Mouse (Mus musculus): ENCODE results near the gene Cox8a. TPM values are rescaled to one million over a fixed set of nuclear protein-coding genes. Genes with fewer than 3 reads are reported as not detected.
A peak's percentile ranks its signal among the peaks of the same experiment; 100 is the strongest.

Cox8a gene
- polyA plus RNA-seq, 1 experiment from 2014 or later, result 1,144 TPM

- H3K9ac ChIP-seq (replicated peaks; ENCODE audit: low read depth, low read length), result no peak overlapping the region
- ATAC-seq (ENCODE audit: insufficient number of reproducible peaks, insufficient read depth, low FRiP score, low read depth), result no peak
- peaks cover 25% of the 10 kb centered on the region for H3K36me3 ChIP-seq (ENCODE audit: control insufficient read depth, insufficient read depth, low read length)
- no peaks in the 10 kb centered on the region for H3K27me3 ChIP-seq (ENCODE audit: control insufficient read depth, insufficient read depth, low read length)
- H3K4me1 ChIP-seq (ENCODE audit: control insufficient read depth, insufficient read depth, low read length), result peaks cover 19% of the 10 kb centered on the region
- WGBS, result 94% methylated on average over 3 of the region's 3 CpGs
- H3K4me3 ChIP-seq (ENCODE audit: low read depth, low read length), result no peak overlapping the region
- H3K4me2 ChIP-seq (replicated peaks; ENCODE audit: low read depth, low read length), result no peak overlapping the region
- no peak overlapping the region for H3K27ac ChIP-seq (ENCODE audit: low read length)
- H3K9me3 ChIP-seq (ENCODE audit: control insufficient read depth, low read depth, low read length), result no peaks in the 10 kb centered on the region
These were observed 4.4 kb downstream of the Cox8a start for GRCm38 (mm10) chr19:7213010-7213409.

- Histone ChIP-seq H3K4me3 (ENCODE audit: low read depth, low read length) (no peak overlapping the region), H3K4me2 (replicated peaks; ENCODE audit: low read depth, low read length) (no peak overlapping the region), H3K27me3 (ENCODE audit: control insufficient read depth, insufficient read depth, low read length) (no peaks in the 10 kb centered on the region), H3K36me3 (ENCODE audit: control insufficient read depth, insufficient read depth, low read length) (peaks cover 25% of the 10 kb centered on the region), H3K9ac (replicated peaks; ENCODE audit: low read depth, low read length) (no peak overlapping the region), H3K27ac (ENCODE audit: low read length) (no peak overlapping the region), H3K4me1 (ENCODE audit: control insufficient read depth, insufficient read depth, low read length) (peaks cover 17% of the 10 kb centered on the region), H3K9me3 (ENCODE audit: control insufficient read depth, low read depth, low read length) (no peaks in the 10 kb centered on the region)
- ATAC-seq (ENCODE audit: insufficient number of reproducible peaks, insufficient read depth, low FRiP score, low read depth), result no peak
- WGBS, result 66% methylated on average over 1 of the region's 1 CpGs
These were observed 5.2 kb downstream of the Cox8a start for GRCm38 (mm10) chr19:7212216-7212615.

GRCm38 (mm10) chr19:7209907-7210646, 7.3 kb downstream of the Cox8a start:
- no peaks in the 10 kb centered on the region for H3K27me3 ChIP-seq (ENCODE audit: control insufficient read depth, insufficient read depth, low read length)
- H3K27ac ChIP-seq (ENCODE audit: low read length), result no peak overlapping the region
- peaks cover 10% of the 10 kb centered on the region for H3K4me1 ChIP-seq (ENCODE audit: control insufficient read depth, insufficient read depth, low read length)
- H3K36me3 ChIP-seq (ENCODE audit: control insufficient read depth, insufficient read depth, low read length), result peaks cover 19% of the 10 kb centered on the region
- no peaks in the 10 kb centered on the region for H3K9me3 ChIP-seq (ENCODE audit: control insufficient read depth, low read depth, low read length)
- ATAC-seq (ENCODE audit: insufficient number of reproducible peaks, insufficient read depth, low FRiP score, low read depth), result no peak
- WGBS, result 85% methylated on average over 7 of the region's 7 CpGs
- no peak overlapping the region for H3K9ac ChIP-seq (replicated peaks; ENCODE audit: low read depth, low read length)
- H3K4me2 ChIP-seq (replicated peaks; ENCODE audit: low read depth, low read length), result no peak overlapping the region
- H3K4me3 ChIP-seq (ENCODE audit: low read depth, low read length), result no peak overlapping the region

GRCm38 (mm10) chr19:7205753-7206736, 11.4 kb downstream of the Cox8a start, which contains the start of gene Otub1:
Otub1 (minus strand) TSS chr19:7206316.
- H3K36me3 ChIP-seq (ENCODE audit: control insufficient read depth, insufficient read depth, low read length), result peaks cover 31% of the 10 kb centered on the region
- H3K27ac ChIP-seq (ENCODE audit: low read length), result peak within 1 kb of the TSS; percentile 95
- peak; percentile 97 for ATAC-seq (ENCODE audit: insufficient number of reproducible peaks, insufficient read depth, low FRiP score, low read depth)
- H3K9ac ChIP-seq (replicated peaks; ENCODE audit: low read depth, low read length), result peak within 1 kb of the TSS; percentile 56
- H3K4me2 ChIP-seq (replicated peaks; ENCODE audit: low read depth, low read length), result peak within 1 kb of the TSS; percentile 88
- peak within 1 kb of the TSS; percentile 80 for H3K4me3 ChIP-seq (ENCODE audit: low read depth, low read length)
- WGBS, result under 1% methylated on average over 76 of the region's 79 CpGs
- peaks cover 16% of the 10 kb centered on the region for H3K4me1 ChIP-seq (ENCODE audit: control insufficient read depth, insufficient read depth, low read length)
- no peaks in the 10 kb centered on the region for H3K27me3 ChIP-seq (ENCODE audit: control insufficient read depth, insufficient read depth, low read length)
- H3K9me3 ChIP-seq (ENCODE audit: control insufficient read depth, low read depth, low read length), result no peaks in the 10 kb centered on the region

- H3K27me3 ChIP-seq (ENCODE audit: control insufficient read depth, insufficient read depth, low read length), result no peaks in the 10 kb centered on the region
- H3K4me2 ChIP-seq (replicated peaks; ENCODE audit: low read depth, low read length), result peak overlapping the region; percentile 88
- peaks cover 38% of the 10 kb centered on the region for H3K36me3 ChIP-seq (ENCODE audit: control insufficient read depth, insufficient read depth, low read length)
- WGBS, result 24% methylated on average over 7 of the region's 7 CpGs
- H3K9ac ChIP-seq (replicated peaks; ENCODE audit: low read depth, low read length), result peak overlapping the region; percentile 56
- H3K4me3 ChIP-seq (ENCODE audit: low read depth, low read length), result peak overlapping the region; percentile 80
- peak overlapping the region; percentile 95 for H3K27ac ChIP-seq (ENCODE audit: low read length)
- peaks cover 16% of the 10 kb centered on the region for H3K4me1 ChIP-seq (ENCODE audit: control insufficient read depth, insufficient read depth, low read length)
- H3K9me3 ChIP-seq (ENCODE audit: control insufficient read depth, low read depth, low read length), result no peaks in the 10 kb centered on the region
- ATAC-seq (ENCODE audit: insufficient number of reproducible peaks, insufficient read depth, low FRiP score, low read depth), result no peak
These were observed 12.1 kb downstream of the Cox8a start for GRCm38 (mm10) chr19:7205326-7205725.

- no peak for ATAC-seq (ENCODE audit: insufficient number of reproducible peaks, insufficient read depth, low FRiP score, low read depth)
- Histone ChIP-seq H3K27me3 (ENCODE audit: control insufficient read depth, insufficient read depth, low read length) (no peaks in the 10 kb centered on the region), H3K36me3 (ENCODE audit: control insufficient read depth, insufficient read depth, low read length) (peaks cover 42% of the 10 kb centered on the region), H3K4me1 (ENCODE audit: control insufficient read depth, insufficient read depth, low read length) (peaks cover 16% of the 10 kb centered on the region), H3K9ac (replicated peaks; ENCODE audit: low read depth, low read length) (peak overlapping the region; percentile 56), H3K4me2 (replicated peaks; ENCODE audit: low read depth, low read length) (peak overlapping the region; percentile 88), H3K4me3 (ENCODE audit: low read depth, low read length) (peak overlapping the region; percentile 80), H3K27ac (ENCODE audit: low read length) (no peak overlapping the region), H3K9me3 (ENCODE audit: control insufficient read depth, low read depth, low read length) (no peaks in the 10 kb centered on the region)
- 67% methylated on average over 2 of the region's 2 CpGs for WGBS
These were observed 12.5 kb downstream of the Cox8a start for GRCm38 (mm10) chr19:7204898-7205297.

GRCm38 (mm10) chr19:7200427-7200826, 17.0 kb downstream of the Cox8a start:
- no peak overlapping the region for H3K9ac ChIP-seq (replicated peaks; ENCODE audit: low read depth, low read length)
- H3K4me3 ChIP-seq (ENCODE audit: low read depth, low read length), result no peak overlapping the region
- peaks cover 68% of the 10 kb centered on the region for H3K36me3 ChIP-seq (ENCODE audit: control insufficient read depth, insufficient read depth, low read length)
- no peak overlapping the region for H3K27ac ChIP-seq (ENCODE audit: low read length)
- H3K4me1 ChIP-seq (ENCODE audit: control insufficient read depth, insufficient read depth, low read length), result peaks cover 21% of the 10 kb centered on the region
- H3K27me3 ChIP-seq (ENCODE audit: control insufficient read depth, insufficient read depth, low read length), result no peaks in the 10 kb centered on the region
- ATAC-seq (ENCODE audit: insufficient number of reproducible peaks, insufficient read depth, low FRiP score, low read depth), result no peak
- no peak overlapping the region for H3K4me2 ChIP-seq (replicated peaks; ENCODE audit: low read depth, low read length)
- whole genome bisulfite sequencing, result 61% methylated on average over 1 of the region's 1 CpGs
- H3K9me3 ChIP-seq (ENCODE audit: control insufficient read depth, low read depth, low read length), result no peaks in the 10 kb centered on the region

GRCm38 (mm10) chr19:7199089-7199488, 18.3 kb downstream of the Cox8a start:
- H3K4me3 ChIP-seq (ENCODE audit: low read depth, low read length), result no peak overlapping the region

More at GRCm38 (mm10) chr19:7199089-7199488, 18.3 kb downstream of the Cox8a start:
- no peak overlapping the region for H3K4me2 ChIP-seq (replicated peaks; ENCODE audit: low read depth, low read length)
- H3K27me3 ChIP-seq (ENCODE audit: control insufficient read depth, insufficient read depth, low read length), result no peaks in the 10 kb centered on the region
- WGBS, result 91% methylated on average over 13 of the region's 13 CpGs
- no peak for ATAC-seq (ENCODE audit: insufficient number of reproducible peaks, insufficient read depth, low FRiP score, low read depth)
- no peak overlapping the region for H3K27ac ChIP-seq (ENCODE audit: low read length)
- no peaks in the 10 kb centered on the region for H3K9me3 ChIP-seq (ENCODE audit: control insufficient read depth, low read depth, low read length)
- H3K9ac ChIP-seq (replicated peaks; ENCODE audit: low read depth, low read length), result no peak overlapping the region
- H3K4me1 ChIP-seq (ENCODE audit: control insufficient read depth, insufficient read depth, low read length), result peaks cover 9% of the 10 kb centered on the region; the same call in 1 of the 2 replicates
- peaks cover 63% of the 10 kb centered on the region for H3K36me3 ChIP-seq (ENCODE audit: control insufficient read depth, insufficient read depth, low read length)

Data from stomach, embryonic 14.5 days (tissue).